Mouse (Mus musculus) cerebellum, adult (tissue): Measurements from ENCODE around the gene Kdm5b.

ENCODE experiments used
- ATAC-seq: cut with Nextera tagmentation; 2 replicates; pipeline ENCODE4 v1.9.2; 2017; ENCODE audit warnings: mild to moderate bottlenecking, moderate library complexity, mixed read lengths; ENCODE audit not compliant: insufficient number of reproducible peaks, low FRiP score, low TSS enrichment

The Kdm5b gene

DNA sequence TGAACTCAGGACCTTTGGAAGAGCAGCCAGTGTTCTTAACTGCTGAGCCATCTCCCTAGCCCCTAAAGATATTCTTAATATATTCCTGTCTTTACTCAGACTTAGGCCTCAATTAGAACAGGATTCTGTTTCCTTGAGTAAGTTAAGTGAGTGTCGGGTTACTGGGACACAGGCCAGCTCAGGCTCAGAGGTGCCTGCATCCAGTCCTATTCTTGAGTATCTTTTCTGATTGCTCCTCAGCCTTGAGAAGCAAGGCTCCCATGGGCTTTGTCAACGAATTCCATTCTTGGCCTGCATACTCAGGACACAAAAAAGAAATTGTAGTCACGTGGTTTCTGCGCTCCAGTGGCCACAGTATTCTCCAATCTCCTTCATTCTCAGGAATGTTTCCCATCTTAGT lies 11.7 kb upstream of the Kdm5b start:
- no peak for ATAC-seq

DNA sequence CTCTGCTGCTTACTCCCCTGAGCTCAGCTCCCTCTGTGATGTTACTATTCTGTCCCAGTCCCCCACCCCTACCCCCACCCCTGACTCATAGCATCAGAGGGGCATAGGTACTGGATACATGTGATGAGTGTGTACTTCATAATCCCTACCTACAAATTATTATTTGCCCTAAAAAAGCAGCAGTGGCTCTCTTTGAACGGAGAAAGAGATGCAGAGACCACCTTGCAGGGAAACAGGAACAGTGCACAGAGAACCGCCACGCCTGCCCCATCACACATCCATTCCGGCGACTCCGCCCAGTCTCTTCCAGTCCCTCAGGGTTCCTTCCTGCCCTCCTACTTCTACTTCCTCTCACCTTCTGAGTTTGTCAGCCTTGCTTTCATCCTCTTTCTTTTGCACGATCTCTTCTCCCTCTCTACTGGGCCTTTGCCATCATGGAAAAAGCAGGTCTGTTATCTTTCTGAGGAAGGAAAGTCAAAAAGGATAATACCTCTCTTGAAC lies 10.3 kb upstream of the Kdm5b start, which contains the start of gene Mgat4e:
Gene Mgat4e (minus strand): TSS at position 51 of the 501 bp plus-strand sequence.
- no peak for ATAC-seq

DNA sequence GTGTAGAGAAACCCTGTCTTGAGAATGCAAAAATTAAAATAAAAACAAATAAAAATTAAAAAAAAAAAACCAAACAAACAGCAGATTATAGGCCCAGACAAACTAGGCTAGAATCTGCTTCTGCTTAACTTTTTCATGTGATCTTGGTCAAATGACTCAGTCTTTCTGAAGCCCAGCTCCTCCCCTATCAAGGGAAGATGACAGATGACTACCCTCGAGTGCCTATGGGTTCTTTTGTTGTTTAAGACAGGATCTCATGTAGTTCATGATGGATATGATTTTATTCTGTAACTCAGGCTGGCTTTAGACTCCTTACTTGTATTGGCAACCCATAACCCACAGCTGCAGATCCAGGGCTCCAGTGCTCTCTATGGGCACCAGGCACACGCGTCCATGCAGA lies 8.1 kb upstream of the Kdm5b start:
- no peak for ATAC-seq

DNA sequence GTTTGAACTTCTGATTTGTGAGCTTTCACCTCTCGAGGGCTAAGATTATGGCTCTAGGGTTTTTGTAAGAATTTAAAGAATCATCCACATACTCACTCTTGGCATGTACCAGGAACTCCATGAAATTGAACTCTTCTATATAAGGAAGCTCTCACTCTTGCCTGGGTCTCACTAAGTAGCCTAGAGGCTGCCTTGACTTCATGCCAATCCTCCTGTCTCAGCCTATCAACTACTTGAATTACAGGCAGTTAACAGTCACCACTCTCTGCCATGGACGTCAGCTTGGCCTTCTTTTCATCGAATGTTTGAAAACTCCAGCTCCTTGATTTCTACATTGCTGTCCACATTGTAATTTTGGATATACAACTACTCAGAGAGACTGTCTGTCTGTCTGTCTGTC lies 7.6 kb upstream of the Kdm5b start:
- no peak for ATAC-seq

DNA sequence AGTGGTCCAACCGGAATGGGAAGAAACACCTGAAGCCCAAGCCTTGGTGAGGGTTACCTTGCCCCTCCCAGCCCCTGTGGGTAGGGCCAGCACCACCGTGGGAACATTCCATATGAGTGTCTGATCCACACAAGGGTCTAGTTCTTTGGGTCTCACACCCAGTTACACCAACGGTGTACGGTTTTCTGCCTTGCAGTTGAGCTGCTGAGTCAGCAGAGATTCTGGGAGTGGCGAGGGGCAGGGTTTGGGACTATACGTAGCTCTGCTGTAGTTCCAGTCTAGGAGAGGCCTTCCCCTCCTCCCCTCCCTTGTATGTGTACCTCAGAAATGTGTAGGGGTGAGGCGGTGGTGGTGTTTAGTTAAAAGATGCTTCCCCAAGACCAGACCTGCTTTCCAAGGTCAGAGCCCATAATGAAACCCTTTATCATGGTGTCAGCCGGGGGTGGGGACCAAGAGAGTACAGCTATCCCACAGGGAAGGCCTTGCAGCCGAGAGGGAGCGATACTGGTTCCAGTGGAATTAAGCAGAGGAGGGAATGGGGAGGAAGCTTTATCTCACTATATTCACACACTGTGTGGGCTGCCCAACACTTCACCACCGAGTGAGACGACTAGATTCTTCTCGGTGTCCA lies 4.6 kb upstream of the Kdm5b start:
- no peak for ATAC-seq

DNA sequence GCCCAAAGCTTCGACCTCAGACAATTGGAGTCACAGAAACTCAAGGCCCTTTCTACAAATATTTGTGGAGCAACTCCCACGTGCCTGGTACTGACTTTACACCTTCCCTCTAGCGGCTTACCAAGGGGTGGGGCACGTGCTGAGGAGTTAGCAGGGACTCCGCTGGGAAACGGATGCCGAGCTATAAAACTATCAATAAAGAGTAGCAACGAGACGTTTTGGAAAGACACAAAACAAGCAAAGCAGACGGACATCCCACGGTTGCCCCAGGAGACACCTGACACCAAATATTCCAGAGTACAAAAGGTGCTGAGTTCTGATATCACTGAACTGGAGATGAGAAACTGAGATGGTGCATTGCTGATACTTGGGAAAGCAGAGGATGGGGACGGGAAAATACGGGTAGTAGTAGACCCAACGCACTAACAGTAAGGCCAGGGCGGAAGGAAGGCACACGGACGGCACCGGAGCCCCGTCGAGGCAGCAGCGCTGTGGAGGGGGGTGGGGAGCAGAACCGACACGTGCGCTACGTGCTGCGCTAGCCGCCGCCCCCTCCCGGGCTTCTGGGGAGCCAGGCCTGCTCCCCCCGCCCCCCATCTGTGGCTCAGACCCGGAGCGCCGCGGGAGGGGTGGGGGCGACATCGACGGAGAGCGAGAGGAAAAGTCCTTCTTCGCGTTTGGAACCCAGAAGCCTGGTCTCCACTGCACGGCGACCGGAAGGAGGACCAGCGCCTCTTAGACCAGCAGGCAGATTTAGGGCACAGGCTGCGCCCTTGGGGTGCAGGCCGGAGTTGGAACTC lies 3.9 kb upstream of the Kdm5b start:
- 0 out of 2 replicates have a peak, but pooled peaks have one; percentile 5 for ATAC-seq

DNA sequence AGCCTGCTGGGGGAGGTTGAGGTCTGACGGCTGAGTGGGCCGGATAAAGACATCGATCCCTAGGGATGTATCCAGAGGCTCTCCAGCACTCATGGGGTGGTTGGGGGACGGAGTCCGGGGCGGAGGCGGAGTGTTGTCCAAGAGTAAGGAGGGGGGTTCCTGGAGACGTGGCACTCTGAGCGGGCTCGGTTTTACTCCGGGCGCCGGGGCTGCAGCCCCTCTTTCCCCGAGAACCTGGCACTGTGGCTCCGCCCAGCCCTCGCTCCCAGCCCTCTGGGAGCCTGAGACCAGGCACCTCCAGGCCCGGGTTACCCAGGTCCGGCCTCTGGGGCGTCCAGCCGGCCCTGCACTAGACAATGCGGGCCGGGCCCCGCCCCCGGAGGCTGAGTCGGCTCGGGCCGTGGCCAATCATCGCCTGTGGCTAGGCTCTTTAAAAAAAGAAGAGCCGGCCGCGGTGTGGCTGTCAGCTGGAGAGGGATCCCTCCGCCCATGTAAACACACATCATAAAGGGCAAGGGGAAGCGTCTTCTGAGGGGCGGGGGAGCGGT lies 3.2 kb upstream of the Kdm5b start:
- ATAC-seq, result peak; percentile 94

DNA sequence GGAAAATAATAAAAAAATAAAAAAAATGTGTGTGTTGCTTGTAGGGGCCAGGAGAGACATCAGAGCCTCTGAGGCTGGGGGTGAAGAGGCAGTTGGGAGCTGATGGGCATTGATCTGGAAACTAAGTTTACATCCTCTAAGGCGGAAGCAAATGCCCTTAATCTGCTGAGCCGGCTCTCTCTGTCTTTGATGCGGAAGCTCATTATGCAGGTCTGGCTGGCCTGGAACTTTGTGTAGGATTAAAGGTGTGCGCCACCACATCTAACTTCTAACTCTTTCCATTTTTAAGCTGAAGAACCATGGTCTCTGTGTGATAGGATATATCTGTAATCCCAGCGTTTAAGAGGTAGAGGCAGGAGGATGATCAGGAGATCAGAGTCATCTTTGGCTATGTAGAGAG lies 1.5 kb upstream of the Kdm5b start:
- no peak for ATAC-seq

DNA sequence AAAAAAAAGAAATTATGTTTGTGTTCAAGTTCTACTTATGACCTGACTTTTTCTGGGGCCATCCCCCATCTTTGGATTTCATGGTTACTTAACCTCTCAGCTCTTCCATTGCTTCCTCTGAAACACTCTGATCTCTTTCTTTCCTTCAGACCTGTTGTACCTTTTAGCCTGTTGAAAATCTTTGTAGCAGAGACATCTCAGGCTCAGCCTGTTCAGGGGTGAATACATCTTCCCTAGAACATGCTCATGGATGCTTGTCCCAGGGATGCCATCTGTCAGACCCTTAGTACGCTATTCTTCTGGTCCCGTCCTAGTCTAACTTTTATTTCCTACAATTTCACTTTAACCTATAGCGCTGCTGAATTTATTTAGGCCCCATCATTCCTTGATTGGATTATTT lies 745 bp upstream of the Kdm5b start:
- ATAC-seq, result no peak

DNA sequence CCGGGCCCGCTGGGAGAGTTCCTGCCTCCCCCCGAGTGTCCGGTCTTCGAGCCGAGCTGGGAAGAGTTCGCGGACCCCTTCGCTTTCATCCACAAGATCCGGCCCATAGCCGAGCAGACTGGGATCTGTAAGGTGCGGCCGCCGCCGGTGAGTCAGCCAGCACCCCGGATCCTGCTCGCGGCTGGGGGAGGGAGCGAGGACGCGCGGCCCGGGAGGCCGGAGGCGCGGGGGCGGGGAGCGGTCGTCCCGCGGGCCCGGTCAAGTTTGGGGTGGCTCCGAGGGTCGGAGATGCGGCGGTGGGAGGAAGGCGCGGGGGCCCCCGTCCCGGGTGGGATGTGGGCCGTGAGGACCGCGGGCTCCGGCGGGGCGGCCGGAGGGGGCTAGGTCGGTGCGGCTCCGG lies 425 bp downstream of the Kdm5b start:
- ATAC-seq, result no peak

DNA sequence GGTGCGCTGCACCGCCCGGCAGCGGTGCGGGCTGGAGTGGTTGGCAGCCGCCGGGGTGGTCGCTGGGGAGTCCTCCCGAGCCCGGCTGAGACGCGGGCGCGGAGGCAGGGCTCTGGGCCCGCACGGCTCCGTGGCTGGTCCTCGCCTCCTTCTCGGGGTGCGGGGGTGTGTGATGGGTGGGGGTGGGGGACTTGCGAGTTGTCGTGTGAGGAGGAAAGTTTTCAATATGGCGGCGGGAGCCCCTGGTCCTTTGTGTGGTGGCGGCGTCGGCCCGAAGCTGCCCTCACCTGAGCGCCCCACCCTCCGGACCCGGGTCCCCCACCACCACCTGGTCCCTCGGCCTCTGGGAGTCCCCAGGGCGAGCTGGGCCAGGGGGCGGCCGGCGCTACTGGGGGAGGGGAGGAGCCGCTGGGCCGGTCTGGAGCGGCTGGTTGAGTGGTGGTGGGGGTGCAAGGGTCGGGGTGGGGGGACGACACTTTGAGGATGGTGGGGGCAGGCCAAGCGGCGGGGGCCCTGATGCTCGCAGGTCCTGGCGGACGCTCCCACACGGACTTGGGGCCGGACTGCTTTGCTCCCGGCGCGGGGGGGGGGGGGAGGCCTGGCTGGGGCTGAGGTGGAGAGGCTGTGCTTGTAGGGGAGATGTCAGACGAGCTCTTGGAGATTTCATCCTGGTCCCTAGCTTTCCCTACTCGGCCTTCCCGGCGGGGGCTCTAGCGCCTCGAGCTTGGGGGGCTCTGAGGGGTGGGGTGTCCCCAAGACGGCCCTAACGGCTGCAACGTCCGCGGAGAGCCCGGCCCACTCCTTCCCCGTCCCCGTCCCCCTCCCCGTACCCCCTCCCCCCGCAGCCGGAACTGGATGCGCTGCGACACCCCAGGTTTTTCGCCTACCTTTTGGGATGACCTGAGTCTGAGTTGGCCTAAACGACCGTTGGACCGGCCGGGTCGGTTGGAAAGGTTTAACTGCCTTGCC lies 1.1 kb downstream of the Kdm5b start:
- no peak for ATAC-seq

DNA sequence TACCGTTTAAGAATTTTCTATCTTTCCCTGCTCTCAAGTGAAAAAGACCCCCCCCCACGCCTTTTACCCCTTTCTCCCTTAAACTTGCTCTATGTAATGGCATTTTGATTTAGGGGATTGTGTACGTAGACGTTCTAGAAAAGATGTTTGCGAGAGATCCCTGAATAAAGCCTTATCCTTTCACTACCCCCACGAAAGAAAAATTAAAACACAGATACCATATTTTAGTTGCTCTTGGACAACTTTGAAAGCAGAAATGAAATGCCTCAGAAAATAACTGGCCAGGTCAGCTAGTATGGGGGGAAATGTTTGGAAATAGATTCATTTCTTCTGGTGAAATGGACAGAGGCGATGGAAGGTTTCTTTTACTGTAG lies 1.8 kb downstream of the Kdm5b start:
- no peak for ATAC-seq

DNA sequence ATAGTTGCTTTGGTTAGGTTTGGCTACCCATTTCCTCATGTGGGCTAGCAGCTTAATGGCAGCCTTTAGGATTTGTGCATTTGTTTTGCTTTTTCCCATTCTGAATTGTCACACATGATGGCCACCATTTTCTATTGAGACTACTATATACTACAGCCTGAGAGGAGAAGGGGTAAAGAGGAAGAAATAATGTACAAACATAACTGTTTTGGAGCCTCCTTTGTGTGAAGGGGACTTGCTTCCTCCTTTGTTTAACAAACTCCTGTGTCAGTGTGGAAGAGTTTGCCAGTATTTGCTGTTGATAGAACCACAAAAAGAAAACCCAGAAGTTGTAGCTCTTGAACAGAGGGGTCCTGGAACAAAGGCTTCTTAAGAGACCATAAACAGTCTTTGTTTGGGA lies 2.5 kb downstream of the Kdm5b start:
- no peak for ATAC-seq

DNA sequence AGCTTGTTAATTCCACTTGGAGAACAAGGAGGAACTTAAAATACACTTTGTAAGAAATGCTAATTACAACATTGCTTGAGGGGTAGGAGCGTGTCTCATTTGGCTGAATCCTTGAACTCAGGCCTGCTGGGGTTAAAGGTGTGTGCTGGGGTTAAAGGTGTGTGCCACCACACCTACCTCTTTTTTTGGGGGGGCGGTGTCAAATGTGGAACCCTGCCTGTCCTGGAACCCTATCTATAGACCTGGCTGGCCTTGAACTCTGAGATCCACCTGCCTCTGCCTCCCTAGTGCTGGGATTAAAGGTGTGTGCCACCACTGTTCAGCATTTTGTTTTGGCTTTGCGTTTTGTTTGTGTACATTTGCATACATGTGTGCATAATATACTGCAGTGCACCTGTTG lies 3.8 kb downstream of the Kdm5b start:
- ATAC-seq, result no peak

DNA sequence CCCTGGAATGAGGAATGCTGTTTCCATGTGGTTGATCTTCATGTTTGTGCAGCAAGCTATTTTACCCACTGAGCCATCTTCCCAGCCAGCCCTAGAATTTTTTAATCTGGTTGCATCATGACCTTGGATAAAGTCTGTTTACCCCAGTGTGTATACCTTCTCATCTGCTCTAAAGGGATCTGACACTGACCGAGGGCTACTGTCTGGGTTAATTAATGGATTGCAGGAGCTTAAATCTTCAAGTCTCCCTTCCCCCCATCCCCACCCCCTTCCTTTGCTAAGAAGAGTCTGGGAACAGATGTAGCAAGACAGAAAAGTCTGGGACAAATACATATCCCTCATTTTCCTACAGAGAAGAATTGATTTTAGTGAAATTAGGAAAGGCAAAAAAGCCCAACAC lies 7.5 kb downstream of the Kdm5b start:
- ATAC-seq, result no peak

DNA sequence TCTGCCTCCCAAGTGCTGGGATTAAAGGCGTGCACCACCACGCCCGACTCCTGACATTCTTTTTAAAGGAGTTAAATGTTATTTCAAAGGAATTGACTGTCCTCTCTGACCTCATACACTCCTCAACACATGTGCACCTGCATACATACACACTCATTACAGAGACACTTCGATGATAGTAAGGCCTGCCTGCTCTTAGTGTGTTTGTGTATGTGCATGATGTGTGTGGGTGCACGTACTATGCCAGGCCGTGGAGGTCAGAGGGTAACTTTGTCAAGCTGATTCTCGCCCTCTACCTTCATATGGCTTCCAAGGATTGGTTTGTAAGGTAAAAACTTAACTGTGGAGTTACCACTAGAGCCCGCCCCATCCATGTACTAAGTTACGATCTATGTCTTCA lies 10.2 kb downstream of the Kdm5b start:
- ATAC-seq, result no peak

DNA sequence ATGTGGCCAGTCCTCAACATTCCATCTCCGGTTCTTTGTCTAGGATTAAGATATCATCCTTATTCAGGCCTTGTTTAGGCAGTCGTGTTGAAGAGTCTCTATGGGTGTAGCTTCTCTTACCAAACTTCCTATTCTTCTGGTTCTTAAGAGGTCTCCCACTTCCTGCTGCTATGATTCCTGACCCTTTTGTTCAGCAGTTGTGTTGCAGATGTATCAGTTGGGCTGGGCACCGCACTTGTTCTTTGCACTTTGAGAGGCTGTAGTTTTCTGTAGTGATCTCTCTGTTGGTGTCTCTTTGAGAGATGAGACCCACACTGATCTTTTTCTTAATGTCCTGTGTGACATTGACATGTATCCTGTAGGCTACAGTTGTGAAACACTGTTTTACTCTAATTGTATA lies 10.7 kb downstream of the Kdm5b start:
- no peak for ATAC-seq

DNA sequence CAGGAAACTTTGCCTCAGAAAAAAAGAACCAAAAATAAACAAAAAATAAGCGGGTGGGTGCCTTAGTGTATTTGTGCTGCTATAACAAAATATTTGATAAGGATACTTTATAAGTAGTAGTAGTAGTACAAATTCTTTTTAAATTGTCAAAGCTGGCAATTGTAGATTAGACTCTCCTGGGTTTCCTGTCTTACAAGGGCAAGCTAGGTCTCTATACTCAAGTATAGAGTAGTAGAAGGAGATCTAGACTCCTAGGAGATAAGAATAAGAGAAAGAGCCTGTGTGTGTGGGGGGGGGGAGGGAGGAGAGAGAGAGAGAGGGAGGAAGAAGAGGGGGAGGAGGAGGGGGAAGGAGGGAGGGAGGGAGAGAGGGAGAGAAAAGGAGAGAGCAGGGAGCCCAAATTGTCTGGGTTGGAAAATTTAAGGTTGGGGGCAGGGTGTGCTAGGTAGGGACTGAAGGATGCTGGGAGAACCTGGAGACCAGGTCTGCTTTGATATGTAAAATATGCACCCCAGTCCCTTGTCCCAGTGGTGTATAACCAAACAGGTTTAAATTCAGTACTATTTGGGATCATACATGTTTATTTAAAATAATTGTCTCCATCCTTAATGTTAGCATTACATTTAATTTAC lies 13.4 kb downstream of the Kdm5b start:
- ATAC-seq, result no peak

DNA sequence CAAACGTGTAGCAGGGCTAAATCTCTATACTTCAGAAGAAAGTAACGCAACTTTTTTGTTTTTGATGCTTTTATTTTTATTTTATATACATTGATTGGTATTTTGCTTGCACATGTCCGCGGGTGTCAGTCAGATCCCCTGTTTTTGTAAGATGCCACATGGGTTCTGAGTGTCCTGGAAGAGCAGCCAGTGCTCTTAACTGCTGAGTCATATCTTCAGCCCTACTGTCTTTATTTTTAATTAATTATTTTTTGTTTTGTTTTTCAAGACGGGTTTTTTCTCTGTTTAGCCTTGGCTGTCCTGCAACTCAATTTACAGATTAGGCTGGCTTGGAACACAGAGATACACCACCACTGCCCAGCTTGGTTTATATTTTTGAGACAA lies 14.0 kb downstream of the Kdm5b start:
- no peak for ATAC-seq
